Mouse (Mus musculus): ENCODE data around the gene Hist1h2ag. TPM values are rescaled to one million over a fixed set of nuclear protein-coding genes. Genes with fewer than 3 reads are reported as not detected.
A peak's percentile ranks its signal among the peaks of the same experiment; 100 is the strongest.

Gene Hist1h2ag
- polyA plus RNA-seq, 1 experiment: 149 TPM

GRCm38 (mm10) chr13:21996101-21996839, 46.5 kb downstream of the Hist1h2ag start:
- peaks cover 15% of the 10 kb centered on the region for H3K27me3 ChIP-seq (ENCODE audit: control insufficient read depth, insufficient read depth, low read length)
- no peak overlapping the region for H3K4me3 ChIP-seq (ENCODE audit: control insufficient read depth, insufficient read depth, low read length)
- no peak for DNase-seq

GRCm38 (mm10) chr13:21995331-21995914, 47.3 kb downstream of the Hist1h2ag start:
- TF ChIP-seq CTCF (IDR thresholded peaks at IDR 0.05; ENCODE audit: borderline replicate concordance, control insufficient read depth, extremely low read depth, insufficient read depth, low read length, poor library complexity) (no peak), POLR2A (IDR thresholded peaks at IDR 0.05; ENCODE audit: control insufficient read depth, extremely low read depth, insufficient read depth, low read length, poor library complexity) (no peak)
- 1% methylated on average over 21 of the region's 21 CpGs for WGBS
- DNase-seq: no peak
- Histone ChIP-seq H3K4me1 (replicated peaks; ENCODE audit: control insufficient read depth, insufficient read depth, low read length) (peaks cover 6% of the 10 kb centered on the region; the same call in 1 of the 2 replicates), H3K27me3 (ENCODE audit: control insufficient read depth, insufficient read depth, low read length) (peaks cover 15% of the 10 kb centered on the region), H3K36me3 (ENCODE audit: control insufficient read depth, insufficient read depth, low read length) (no peaks in the 10 kb centered on the region), H3K4me3 (ENCODE audit: control insufficient read depth, insufficient read depth, low read length) (0 out of 2 replicates have a peak overlapping the region, but pooled peaks have one; percentile 0), H3K27ac (ENCODE audit: control insufficient read depth, insufficient read depth, low read length) (no peak overlapping the region)

More at GRCm38 (mm10) chr13:21996101-21996839, 46.5 kb downstream of the Hist1h2ag start:
- Histone ChIP-seq H3K27ac (ENCODE audit: control insufficient read depth, insufficient read depth, low read length) (no peak overlapping the region), H3K36me3 (ENCODE audit: control insufficient read depth, insufficient read depth, low read length) (no peaks in the 10 kb centered on the region), H3K4me1 (replicated peaks; ENCODE audit: control insufficient read depth, insufficient read depth, low read length) (peaks cover 9% of the 10 kb centered on the region; the same call in 1 of the 2 replicates)
- 6% methylated on average over 12 of the region's 12 CpGs for WGBS
- TF ChIP-seq POLR2A (IDR thresholded peaks at IDR 0.05; ENCODE audit: control insufficient read depth, extremely low read depth, insufficient read depth, low read length, poor library complexity) (no peak), CTCF (IDR thresholded peaks at IDR 0.05; ENCODE audit: borderline replicate concordance, control insufficient read depth, extremely low read depth, insufficient read depth, low read length, poor library complexity) (no peak)

GRCm38 (mm10) chr13:21994896-21995295, 47.8 kb downstream of the Hist1h2ag start:
- Histone ChIP-seq H3K27ac (ENCODE audit: control insufficient read depth, insufficient read depth, low read length) (no peak overlapping the region), H3K4me1 (replicated peaks; ENCODE audit: control insufficient read depth, insufficient read depth, low read length) (peaks cover 6% of the 10 kb centered on the region; the same call in 1 of the 2 replicates), H3K4me3 (ENCODE audit: control insufficient read depth, insufficient read depth, low read length) (no peak overlapping the region), H3K36me3 (ENCODE audit: control insufficient read depth, insufficient read depth, low read length) (no peaks in the 10 kb centered on the region), H3K27me3 (ENCODE audit: control insufficient read depth, insufficient read depth, low read length) (peaks cover 15% of the 10 kb centered on the region)
- TF ChIP-seq CTCF (IDR thresholded peaks at IDR 0.05; ENCODE audit: borderline replicate concordance, control insufficient read depth, extremely low read depth, insufficient read depth, low read length, poor library complexity) (no peak), POLR2A (IDR thresholded peaks at IDR 0.05; ENCODE audit: control insufficient read depth, extremely low read depth, insufficient read depth, low read length, poor library complexity) (no peak)
- WGBS: 8% methylated on average over 8 of the region's 8 CpGs
- no peak for DNase-seq

- DNase-seq: no peak
- Histone ChIP-seq H3K27ac (ENCODE audit: control insufficient read depth, insufficient read depth, low read length) (no peak overlapping the region), H3K36me3 (ENCODE audit: control insufficient read depth, insufficient read depth, low read length) (no peaks in the 10 kb centered on the region), H3K27me3 (ENCODE audit: control insufficient read depth, insufficient read depth, low read length) (peaks cover 15% of the 10 kb centered on the region), H3K4me3 (ENCODE audit: control insufficient read depth, insufficient read depth, low read length) (no peak overlapping the region), H3K4me1 (replicated peaks; ENCODE audit: control insufficient read depth, insufficient read depth, low read length) (peaks cover 6% of the 10 kb centered on the region; the same call in 1 of the 2 replicates)
- WGBS: 11% methylated on average over 22 of the region's 22 CpGs
- no peak for TF ChIP-seq CTCF (IDR thresholded peaks at IDR 0.05; ENCODE audit: borderline replicate concordance, control insufficient read depth, extremely low read depth, insufficient read depth, low read length, poor library complexity)
- no peak for TF ChIP-seq POLR2A (IDR thresholded peaks at IDR 0.05; ENCODE audit: control insufficient read depth, extremely low read depth, insufficient read depth, low read length, poor library complexity)
These were observed 48.6 kb downstream of the Hist1h2ag start for GRCm38 (mm10) chr13:21993957-21994738.

GRCm38 (mm10) chr13:21992550-21992949, 50.2 kb downstream of the Hist1h2ag start:
- H3K4me1 ChIP-seq (replicated peaks; ENCODE audit: control insufficient read depth, insufficient read depth, low read length): peaks cover 6% of the 10 kb centered on the region; the same call in 1 of the 2 replicates
- H3K4me3 ChIP-seq (ENCODE audit: control insufficient read depth, insufficient read depth, low read length): no peak overlapping the region
- DNase-seq: no peak
- TF ChIP-seq CTCF (IDR thresholded peaks at IDR 0.05; ENCODE audit: borderline replicate concordance, control insufficient read depth, extremely low read depth, insufficient read depth, low read length, poor library complexity) (no peak), POLR2A (IDR thresholded peaks at IDR 0.05; ENCODE audit: control insufficient read depth, extremely low read depth, insufficient read depth, low read length, poor library complexity) (no peak)
- WGBS: 94% methylated on average over 5 of the region's 5 CpGs
- H3K36me3 ChIP-seq (ENCODE audit: control insufficient read depth, insufficient read depth, low read length): no peaks in the 10 kb centered on the region
- no peak overlapping the region for H3K27ac ChIP-seq (ENCODE audit: control insufficient read depth, insufficient read depth, low read length)
- H3K27me3 ChIP-seq (ENCODE audit: control insufficient read depth, insufficient read depth, low read length): peaks cover 13% of the 10 kb centered on the region

Other genes starting within 250 kb of the Hist1h2ag start
- gene Hist1h2bq, start 232.7 kb downstream of the Hist1h2ag start, polyA plus RNA-seq (2012; rRNA removed): 200 and 237 TPM in 2 replicates
- not detected in 2 replicates for gene Hist1h2ao, start 232.5 kb downstream of the Hist1h2ag start, polyA plus RNA-seq (2012; rRNA removed)
- not detected in 2 replicates for gene Hist1h4m, start 231.2 kb downstream of the Hist1h2ag start, polyA plus RNA-seq (2012; rRNA removed)
- gene Hist1h4n, start 210.7 kb downstream of the Hist1h2ag start, polyA plus RNA-seq (2012; rRNA removed): 292 and 309 TPM in 2 replicates
- gene Hist1h2ap, start 209.4 kb downstream of the Hist1h2ag start, polyA plus RNA-seq (2012; rRNA removed): 1,785 and 6,121 TPM in 2 replicates
- 156 and 207 TPM in 2 replicates for gene Hist1h2br, start 209.2 kb downstream of the Hist1h2ag start, polyA plus RNA-seq (2012; rRNA removed)
- 1.1 and 1.6 TPM in 2 replicates for gene Zfp184, start 97.8 kb downstream of the Hist1h2ag start, polyA plus RNA-seq (2012; rRNA removed)
- gene Pom121l2, start 61.8 kb downstream of the Hist1h2ag start, polyA plus RNA-seq (2012; rRNA removed): 0.08 and 0.23 TPM in 2 replicates
- 640 and 1,004 TPM in 2 replicates for gene Prss16, start 33.2 kb downstream of the Hist1h2ag start, polyA plus RNA-seq (2012; rRNA removed)
- 248 and 460 TPM in 2 replicates for gene Hist1h2ah, start 7.4 kb downstream of the Hist1h2ag start, polyA plus RNA-seq (2012; rRNA removed)
- 322 and 402 TPM in 2 replicates for gene Hist1h2bk, start 7.1 kb downstream of the Hist1h2ag start, polyA plus RNA-seq (2012; rRNA removed)
- 33.1 and 38.5 TPM in 2 replicates for gene Hist1h4i, start 1.6 kb downstream of the Hist1h2ag start, polyA plus RNA-seq (2012; rRNA removed)
- gene Hist1h2bj, start 270 bp upstream of the Hist1h2ag start, polyA plus RNA-seq (2012; rRNA removed): 177 and 218 TPM in 2 replicates
- not detected in 2 replicates for gene Vmn1r188, start 41.5 kb upstream of the Hist1h2ag start, polyA plus RNA-seq (2012; rRNA removed)
- gene Vmn1r189, start 62.9 kb upstream of the Hist1h2ag start, polyA plus RNA-seq (2012; rRNA removed): not detected in 2 replicates
- not detected in 2 replicates for gene Vmn1r191, start 141.0 kb upstream of the Hist1h2ag start, polyA plus RNA-seq (2012; rRNA removed)
- gene Vmn1r192, start 148.2 kb upstream of the Hist1h2ag start, polyA plus RNA-seq (2012; rRNA removed): not detected in 2 replicates
- gene Vmn1r193, start 180.2 kb upstream of the Hist1h2ag start, polyA plus RNA-seq (2012; rRNA removed): not detected in 2 replicates
- not detected in 2 replicates for gene Vmn1r194, start 201.3 kb upstream of the Hist1h2ag start, polyA plus RNA-seq (2012; rRNA removed)
- not detected in 2 replicates for gene Vmn1r195, start 227.6 kb upstream of the Hist1h2ag start, polyA plus RNA-seq (2012; rRNA removed)
- not detected in 2 replicates for gene Vmn1r196, start 247.0 kb upstream of the Hist1h2ag start, polyA plus RNA-seq (2012; rRNA removed)

All from thymus, adult 2 months (tissue).